Mouse (Mus musculus): ENCODE data around the gene Ywhae. TPM values are rescaled to one million over a fixed set of nuclear protein-coding genes. Genes with fewer than 3 reads are reported as not detected.
A peak's percentile ranks its signal among the peaks of the same experiment; 100 is the strongest.
"Not testable (repeated sequence)": the region's sequence is repeated elsewhere in the genome, so short reads cannot be mapped to it uniquely, and the experiment has no call there.

Gene Ywhae
- 842 and 863 TPM in 2 replicates for polyA plus RNA-seq (2016; fragmentation: Nextera tagmentation; extraction: Ambion mirVana)

GRCm38 (mm10) chr11:75732434-75733226 lies at the start of gene Ywhae:
Ywhae (plus strand) TSS chr11:75732869.
- Histone ChIP-seq H3K27me3 (replicated peaks) (no peaks in the 10 kb centered on the region), H3K9me3 (replicated peaks) (no peaks in the 10 kb centered on the region), H3K9ac (peak within 1 kb of the TSS; percentile 98), H3K4me3 (peak within 1 kb of the TSS; percentile 70), H3K36me3 (peaks cover under 1% of the 10 kb centered on the region; the same call in 1 of the 2 replicates), H3K27ac (ENCODE audit: poor library complexity, severe bottlenecking) (peak within 1 kb of the TSS; percentile 96), H3K4me2 (peak within 1 kb of the TSS; percentile 76), H3K4me1 (replicated peaks) (peaks cover 31% of the 10 kb centered on the region)
- WGBS: under 1% methylated on average over 76 of the region's 76 CpGs
- peak; percentile 94 for ATAC-seq (ENCODE audit: insufficient number of reproducible peaks, low FRiP score)

DNA sequence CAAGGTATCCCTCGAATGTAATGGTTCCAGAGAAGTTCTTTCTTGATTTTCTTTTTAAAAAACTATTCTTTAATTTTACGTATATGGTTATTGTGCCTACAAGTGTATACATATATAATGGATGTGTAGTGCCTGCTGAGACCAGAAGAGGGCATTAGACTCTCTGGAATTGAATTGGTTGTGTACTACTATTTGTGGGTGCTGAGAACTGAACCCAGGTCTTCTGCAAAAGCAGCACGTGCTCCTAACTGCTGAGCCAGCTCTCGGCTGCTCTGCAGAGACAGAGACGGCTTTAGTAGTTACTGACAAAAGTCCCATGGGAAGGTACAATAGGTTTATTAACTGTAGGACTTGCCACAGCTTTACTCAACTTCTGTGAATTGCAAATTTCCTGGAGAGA lies 48.2 kb upstream of the Ywhae start:
- Histone ChIP-seq H3K4me3 (no peak overlapping the region), H3K9me3 (replicated peaks) (no peaks in the 10 kb centered on the region), H3K4me1 (replicated peaks) (peaks cover 25% of the 10 kb centered on the region), H3K4me2 (no peak overlapping the region), H3K27me3 (replicated peaks) (no peaks in the 10 kb centered on the region), H3K36me3 (peaks cover 27% of the 10 kb centered on the region), H3K27ac (ENCODE audit: poor library complexity, severe bottlenecking) (no peak overlapping the region), H3K9ac (no peak overlapping the region)
- ATAC-seq (ENCODE audit: insufficient number of reproducible peaks, low FRiP score): no peak
- 94% methylated on average over 5 of the region's 5 CpGs for WGBS

- no peak overlapping the region for H3K27ac ChIP-seq (ENCODE audit: poor library complexity, severe bottlenecking)
- no peaks in the 10 kb centered on the region for H3K9me3 ChIP-seq (replicated peaks)
- peaks cover 25% of the 10 kb centered on the region for H3K4me1 ChIP-seq (replicated peaks)
- no peak overlapping the region for H3K4me3 ChIP-seq
- no peaks in the 10 kb centered on the region for H3K27me3 ChIP-seq (replicated peaks)
- no peak overlapping the region for H3K4me2 ChIP-seq
- ATAC-seq (ENCODE audit: insufficient number of reproducible peaks, low FRiP score): no peak
- 67% methylated on average over 2 of the region's 2 CpGs for WGBS
- H3K9ac ChIP-seq: no peak overlapping the region
- H3K36me3 ChIP-seq: peaks cover 29% of the 10 kb centered on the region
Observed at GRCm38 (mm10) chr11:75684956-75685355, 47.7 kb upstream of the Ywhae start.

DNA sequence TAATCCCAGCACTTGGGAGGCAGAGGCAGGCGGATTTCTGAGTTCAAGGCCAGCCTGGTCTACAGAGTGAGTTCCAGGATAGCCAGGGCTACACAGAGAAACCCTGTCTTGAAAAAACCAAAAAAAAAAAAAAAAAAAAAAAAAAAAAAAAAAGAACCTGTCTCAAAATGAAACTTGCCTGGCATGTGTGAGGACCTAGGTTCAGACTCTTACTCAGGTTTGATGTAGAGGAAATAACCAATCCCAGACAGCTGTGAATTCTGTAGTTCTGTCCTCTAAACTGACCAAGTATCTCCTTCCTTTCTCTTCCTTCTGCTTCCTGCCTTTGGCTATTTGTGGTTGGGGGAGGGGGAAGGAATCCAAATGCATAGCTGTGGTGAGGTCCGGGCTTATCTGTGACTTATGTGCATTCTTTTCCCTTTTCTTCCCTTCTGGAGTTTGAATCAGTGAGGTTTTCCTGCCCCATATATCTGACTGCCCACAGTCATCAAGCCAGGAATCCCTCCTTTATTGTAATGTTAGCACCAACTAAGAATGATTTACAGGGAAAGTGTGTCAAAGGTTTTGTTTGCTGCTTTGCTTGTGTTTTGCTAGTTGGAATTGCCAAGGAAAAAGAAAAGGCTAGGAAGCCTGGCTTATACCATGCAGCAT lies 45.2 kb upstream of the Ywhae start:
- H3K4me3 ChIP-seq: no peak overlapping the region
- no peak for ATAC-seq (ENCODE audit: insufficient number of reproducible peaks, low FRiP score)
- H3K9ac ChIP-seq: no peak overlapping the region
- peak overlapping the region; percentile 62; the same call in 1 of the 2 replicates for H3K27ac ChIP-seq (ENCODE audit: poor library complexity, severe bottlenecking)
- peak overlapping the region; percentile 16; the same call in 1 of the 2 replicates for H3K4me2 ChIP-seq
- peaks cover 11% of the 10 kb centered on the region for H3K4me1 ChIP-seq (replicated peaks)
- 41% methylated on average over 2 of the region's 2 CpGs for WGBS
- H3K9me3 ChIP-seq (replicated peaks): no peaks in the 10 kb centered on the region
- H3K27me3 ChIP-seq (replicated peaks): no peaks in the 10 kb centered on the region
- peaks cover 45% of the 10 kb centered on the region for H3K36me3 ChIP-seq

- Histone ChIP-seq H3K27me3 (replicated peaks) (no peaks in the 10 kb centered on the region), H3K4me3 (no peak overlapping the region), H3K9ac (no peak overlapping the region), H3K4me2 (no peak overlapping the region), H3K4me1 (replicated peaks) (peaks cover 11% of the 10 kb centered on the region), H3K36me3 (peaks cover 44% of the 10 kb centered on the region), H3K9me3 (replicated peaks) (no peaks in the 10 kb centered on the region), H3K27ac (ENCODE audit: poor library complexity, severe bottlenecking) (peak overlapping the region; percentile 62; the same call in 1 of the 2 replicates)
- WGBS: 64% methylated on average over 2 of the region's 2 CpGs
- ATAC-seq (ENCODE audit: insufficient number of reproducible peaks, low FRiP score): no peak
Observed at GRCm38 (mm10) chr11:75688132-75688531, 44.5 kb upstream of the Ywhae start.

DNA sequence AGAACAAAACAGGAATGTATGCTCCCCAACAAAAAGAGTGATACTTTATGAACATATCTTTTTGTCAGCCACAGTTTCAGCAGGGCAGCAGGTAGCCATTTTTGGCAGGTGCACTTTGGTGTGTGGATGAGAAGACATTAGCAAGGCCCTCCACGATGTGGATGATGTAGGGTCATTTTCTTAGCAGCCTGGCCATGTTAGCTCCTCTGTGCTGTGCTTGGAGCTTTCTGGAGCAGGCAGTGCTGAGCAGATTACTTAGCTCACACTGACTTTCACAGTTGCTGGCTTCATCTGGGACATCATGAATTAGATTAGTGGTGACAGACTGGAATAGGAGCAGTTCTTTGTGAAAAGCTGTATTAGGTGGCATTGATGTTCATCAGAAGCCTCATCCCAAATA lies 42.7 kb upstream of the Ywhae start:
- WGBS: 85% methylated on average over 1 of the region's 1 CpGs
- ATAC-seq (ENCODE audit: insufficient number of reproducible peaks, low FRiP score): no peak
- H3K36me3 ChIP-seq: peaks cover 47% of the 10 kb centered on the region

GRCm38 (mm10) chr11:75691047-75691446 lies 41.6 kb upstream of the Ywhae start:
- no peak for ATAC-seq (ENCODE audit: insufficient number of reproducible peaks, low FRiP score)
- Histone ChIP-seq H3K9ac (no peak overlapping the region), H3K36me3 (peaks cover 52% of the 10 kb centered on the region), H3K27me3 (replicated peaks) (no peaks in the 10 kb centered on the region), H3K9me3 (replicated peaks) (no peaks in the 10 kb centered on the region), H3K4me1 (replicated peaks) (peaks cover 11% of the 10 kb centered on the region), H3K4me2 (no peak overlapping the region), H3K4me3 (no peak overlapping the region), H3K27ac (ENCODE audit: poor library complexity, severe bottlenecking) (no peak overlapping the region)

More for the DNA sequence above, 42.7 kb upstream of the Ywhae start:
- Histone ChIP-seq H3K4me1 (replicated peaks) (peaks cover 11% of the 10 kb centered on the region), H3K27ac (ENCODE audit: poor library complexity, severe bottlenecking) (no peak overlapping the region), H3K9ac (no peak overlapping the region), H3K4me3 (no peak overlapping the region), H3K27me3 (replicated peaks) (no peaks in the 10 kb centered on the region), H3K9me3 (replicated peaks) (no peaks in the 10 kb centered on the region), H3K4me2 (no peak overlapping the region)

DNA sequence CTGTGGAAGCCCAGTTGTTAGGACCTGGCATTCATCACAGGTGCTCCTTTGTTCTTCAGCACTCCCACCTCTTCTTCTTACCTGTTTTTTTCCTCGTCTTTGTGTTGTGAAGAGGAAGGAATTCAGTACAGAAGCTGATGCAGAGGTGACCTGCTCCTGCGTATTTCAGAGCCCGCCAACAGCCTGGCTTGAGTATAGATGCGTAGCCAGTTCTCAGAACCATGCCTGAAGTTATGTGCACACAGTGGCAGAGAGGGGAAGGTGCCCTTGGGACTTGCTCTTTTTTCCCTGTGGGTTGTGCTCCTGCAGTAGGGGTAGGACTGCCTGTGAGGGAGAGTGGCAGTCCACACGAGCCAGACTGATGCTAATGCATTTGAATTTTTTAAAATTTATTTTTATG lies 39.1 kb upstream of the Ywhae start:
- H3K27me3 ChIP-seq (replicated peaks): no peaks in the 10 kb centered on the region
- H3K27ac ChIP-seq (ENCODE audit: poor library complexity, severe bottlenecking): no peak overlapping the region
- H3K36me3 ChIP-seq: peaks cover 76% of the 10 kb centered on the region
- no peak overlapping the region for H3K4me3 ChIP-seq
- 91% methylated on average over 5 of the region's 5 CpGs for WGBS
- H3K4me2 ChIP-seq: no peak overlapping the region
- H3K9ac ChIP-seq: no peak overlapping the region
- H3K9me3 ChIP-seq (replicated peaks): no peaks in the 10 kb centered on the region
- ATAC-seq (ENCODE audit: insufficient number of reproducible peaks, low FRiP score): no peak
- no peaks in the 10 kb centered on the region for H3K4me1 ChIP-seq (replicated peaks)

DNA sequence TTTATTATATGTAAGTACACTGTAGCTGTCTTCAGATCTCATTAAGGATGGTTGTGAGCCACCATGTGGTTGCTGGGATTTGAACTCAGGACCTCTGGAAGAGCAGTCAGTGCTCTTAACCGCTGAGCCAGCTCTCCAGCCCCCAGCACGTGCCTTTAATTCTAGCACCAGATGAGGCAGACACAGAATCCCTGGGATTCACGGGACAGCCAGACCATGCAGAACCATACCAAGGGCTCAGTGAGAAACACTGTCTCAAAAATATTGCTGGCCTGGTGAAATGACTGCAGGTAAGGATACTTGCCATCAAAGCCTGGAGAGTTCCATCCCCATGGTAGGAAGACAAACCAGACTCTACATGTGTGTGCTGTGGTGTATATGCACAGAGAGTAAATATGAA lies 35.2 kb upstream of the Ywhae start:
- 96% methylated on average over 3 of the region's 3 CpGs for WGBS
- not testable (repeated sequence) for H3K4me2 ChIP-seq; H3K4me1 ChIP-seq (replicated peaks); H3K27me3 ChIP-seq (replicated peaks); H3K27ac ChIP-seq (ENCODE audit: poor library complexity, severe bottlenecking); H3K4me3 ChIP-seq; ATAC-seq (ENCODE audit: insufficient number of reproducible peaks, low FRiP score); H3K9ac ChIP-seq; H3K9me3 ChIP-seq (replicated peaks)
- peaks cover 83% of the 10 kb centered on the region for H3K36me3 ChIP-seq

DNA sequence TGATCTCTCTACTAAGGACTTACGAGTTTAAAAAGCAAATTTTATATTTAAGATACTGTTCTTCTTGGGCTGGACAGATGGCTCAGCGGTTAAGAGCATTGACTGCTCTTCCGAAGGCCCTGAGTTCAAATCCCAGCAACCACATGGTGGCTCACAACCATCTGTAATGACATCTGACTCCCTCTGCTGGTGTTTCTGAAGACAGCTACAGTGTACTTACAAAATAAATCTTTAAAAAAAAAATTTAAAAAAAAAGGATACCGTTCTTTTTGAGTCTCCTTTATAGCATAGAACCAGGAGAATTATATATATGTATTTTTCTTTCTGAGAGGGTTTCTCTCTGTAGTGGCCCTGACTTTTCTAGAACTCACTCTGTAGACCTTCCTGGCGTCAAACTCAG lies 32.1 kb upstream of the Ywhae start:
- Histone ChIP-seq H3K9ac (no peak overlapping the region), H3K4me1 (replicated peaks) (peaks cover 2% of the 10 kb centered on the region; the same call in 1 of the 2 replicates), H3K4me2 (no peak overlapping the region), H3K36me3 (peaks cover 84% of the 10 kb centered on the region), H3K27me3 (replicated peaks) (no peaks in the 10 kb centered on the region), H3K9me3 (replicated peaks) (no peaks in the 10 kb centered on the region), H3K27ac (ENCODE audit: poor library complexity, severe bottlenecking) (no peak overlapping the region), H3K4me3 (no peak overlapping the region)
- WGBS: 96% methylated on average over 5 of the region's 5 CpGs
- ATAC-seq (ENCODE audit: insufficient number of reproducible peaks, low FRiP score): no peak

DNA sequence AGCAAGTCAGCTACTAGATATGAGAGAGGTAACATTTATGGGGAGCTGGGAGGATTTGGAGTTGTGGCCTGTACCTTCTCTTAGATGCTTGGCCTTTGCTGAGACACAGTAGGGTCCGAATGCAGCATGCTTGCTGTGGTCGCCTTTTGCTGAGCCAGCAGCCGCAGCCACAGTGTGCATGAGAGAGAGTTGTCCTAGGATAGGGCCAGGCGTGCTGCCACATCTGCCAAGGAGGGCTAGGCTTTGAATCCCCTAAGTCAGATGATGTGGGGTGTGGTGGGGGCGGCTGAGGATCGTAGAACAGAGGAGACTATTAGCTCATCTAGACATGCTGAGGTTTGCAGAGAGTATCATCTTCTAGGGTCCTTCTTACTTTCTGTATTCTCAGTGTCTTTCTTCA lies 29.9 kb upstream of the Ywhae start:
- no peaks in the 10 kb centered on the region for H3K27me3 ChIP-seq (replicated peaks)
- H3K36me3 ChIP-seq: peaks cover 85% of the 10 kb centered on the region
- whole genome bisulfite sequencing: 93% methylated on average over 6 of the region's 6 CpGs
- ATAC-seq (ENCODE audit: insufficient number of reproducible peaks, low FRiP score): no peak
- H3K27ac ChIP-seq (ENCODE audit: poor library complexity, severe bottlenecking): no peak overlapping the region
- no peak overlapping the region for H3K4me2 ChIP-seq
- H3K4me1 ChIP-seq (replicated peaks): peaks cover 2% of the 10 kb centered on the region; the same call in 1 of the 2 replicates
- H3K9ac ChIP-seq: no peak overlapping the region
- no peaks in the 10 kb centered on the region for H3K9me3 ChIP-seq (replicated peaks)
- H3K4me3 ChIP-seq: no peak overlapping the region
